Mouse (Mus musculus) thymus, adult 2 months (tissue): ENCODE measurements around the gene Tert.

Experiments used
- CTCF ChIP-seq: fragments of 200-500 bp; IDR thresholded peaks from 2 replicates; pipeline ENCODE4 v1.5.1; 2012; ENCODE audit warnings: mild to moderate bottlenecking, control low read depth, low read length, moderate library complexity, borderline replicate concordance; ENCODE audit not compliant: control insufficient read depth, poor library complexity, insufficient read depth; ENCODE audit errors: extremely low read depth
- POLR2A ChIP-seq: fragments of 200-500 bp; IDR thresholded peaks from 2 replicates; pipeline ENCODE4 v1.6.1; 2012; ENCODE audit warnings: mild to moderate bottlenecking, low read length, control low read depth, moderate library complexity; ENCODE audit not compliant: control insufficient read depth, poor library complexity, insufficient read depth; ENCODE audit errors: extremely low read depth

- TF ChIP-seq CTCF, result no peak
- TF ChIP-seq POLR2A, result no peak
These were observed 58.8 kb downstream of the Tert start for GRCm38 (mm10) chr13:73685502-73685901.
